Mouse (Mus musculus): Measurements from ENCODE around the gene Gm45140.

DNA sequence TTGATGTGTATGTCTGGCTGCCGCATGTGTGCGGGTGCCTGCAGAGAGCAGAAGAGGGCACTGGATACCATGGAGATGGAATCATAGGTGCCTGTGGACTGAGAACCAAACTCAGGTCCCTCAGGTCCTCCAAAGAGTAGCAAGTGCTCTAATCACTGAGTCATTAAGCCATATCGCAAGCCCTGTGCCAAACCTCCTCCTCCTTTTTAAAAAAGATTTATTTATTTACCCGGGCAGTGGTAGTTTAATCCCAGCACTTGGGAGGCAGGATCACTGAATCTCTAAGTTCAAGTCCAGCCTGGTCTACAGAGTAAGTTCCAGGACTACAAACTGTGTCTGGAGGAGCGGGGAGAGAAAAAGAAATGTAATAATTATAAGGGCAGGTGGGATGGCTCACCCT, 21.1 kb downstream of the Gm45140 start:
- no peak for TF ChIP-seq ZNF384 (IDR thresholded peaks at IDR 0.05; ENCODE audit: low read depth, low read length)
- no peak for TF ChIP-seq ZC3H11A (IDR thresholded peaks at IDR 0.05; ENCODE audit: borderline replicate concordance, low read depth, low read length)
- no peak for TF ChIP-seq HCFC1 (IDR thresholded peaks at IDR 0.05; ENCODE audit: borderline replicate concordance, insufficient read depth, low read length)
- no peak for TF ChIP-seq MAFK (IDR thresholded peaks at IDR 0.05; ENCODE audit: insufficient read depth, low read depth, low read length)
- TF ChIP-seq CHD2 (IDR thresholded peaks at IDR 0.05; ENCODE audit: low read depth, low read length), result no peak
